Mouse (Mus musculus) embryonic facial prominence, embryonic 11.5 days (tissue): ENCODE measurements at regions not wholly inside any gene's neighbourhood (a gene's known extent, or its start where the extent isn't known, plus 50 kb on each side); places are given as distances from the start of the nearest gene placed in this dataset.

ENCODE experiments used
- ATAC-seq: fragments of 200-750 bp; cut with Nextera tagmentation; replicated peaks from 2 replicates; pipeline ENCODE4 v1.8.0; 2017; ENCODE audit warnings: low read depth; ENCODE audit not compliant: insufficient number of reproducible peaks, low FRiP score, low TSS enrichment
- DNase-seq: peaks from one replicate; pipeline ENCODE4 v3.0.0-alpha.2; 2015; ENCODE audit warnings: low spot score
- H3K27ac ChIP-seq: fragments of 300-500 bp; sonication (generic); replicated peaks from 2 replicates; pipeline ENCODE4 v1.5.1; 2014; ENCODE audit warnings: mild to moderate bottlenecking, low read depth, low read length, control low read depth
- H3K27me3 ChIP-seq: fragments of 300-500 bp; sonication (generic); 2 replicates; pipeline ENCODE4 v1.6.1; 2014; ENCODE audit warnings: mild to moderate bottlenecking, low read length, moderate library complexity, mixed read lengths; ENCODE audit not compliant: control insufficient read depth, insufficient read depth
- H3K36me3 ChIP-seq: fragments of 300-500 bp; sonication (generic); replicated peaks from 2 replicates; pipeline ENCODE4 v1.6.1; 2014; ENCODE audit warnings: low read depth, mild to moderate bottlenecking, low read length, moderate library complexity, mixed read lengths; ENCODE audit not compliant: control insufficient read depth, insufficient read depth
- H3K4me1 ChIP-seq: fragments of 300-500 bp; sonication (generic); 2 replicates; pipeline ENCODE4 v1.6.1; 2014; ENCODE audit warnings: low read length, mixed read lengths; ENCODE audit not compliant: control insufficient read depth, insufficient read depth
- H3K4me2 ChIP-seq: fragments of 300-500 bp; sonication (generic); 2 replicates; pipeline ENCODE4 v1.6.1; 2014; ENCODE audit warnings: low read depth, mild to moderate bottlenecking, control low read depth, low read length, moderate library complexity
- H3K4me3 ChIP-seq: fragments of 300-500 bp; sonication (generic); 2 replicates; pipeline ENCODE4 v1.5.1; 2014; ENCODE audit warnings: low read depth, low read length, control low read depth
- H3K9ac ChIP-seq: fragments of 300-500 bp; sonication (generic); replicated peaks from 2 replicates; pipeline ENCODE4 v1.6.1; 2014; ENCODE audit warnings: mild to moderate bottlenecking, control low read depth, low read length
- H3K9me3 ChIP-seq: fragments of 300-500 bp; sonication (generic); replicated peaks from 2 replicates; pipeline ENCODE4 v1.6.1; 2016; ENCODE audit warnings: mild to moderate bottlenecking, low read length, inconsistent platforms, mixed read lengths; ENCODE audit not compliant: control insufficient read depth
- WGBS: fragments of 180-500 bp; shearing (Covaris S2); extraction: QIAGEN DNeasy Blood & Tissue Kit; methylation state at CpG from one replicate; pipeline ENCODE4 v1.1.7; 2014; 5-methylcytosine and 5-hydroxymethylcytosine counted together

- Histone ChIP-seq H3K27ac (no peak overlapping the region), H3K4me2 (no peak overlapping the region)
Observed at GRCm38 (mm10) chr14:120148803-120149202, 106.6 kb upstream of the Oxgr1 start.

GRCm38 (mm10) chr14:120149341-120149741 is 107.1 kb upstream of the Oxgr1 start:
- H3K27ac ChIP-seq = no peak overlapping the region
- H3K4me2 ChIP-seq = no peak overlapping the region

More at GRCm38 (mm10) chr14:120148803-120149202, 106.6 kb upstream of the Oxgr1 start:
- no peaks in the 10 kb centered on the region; the same call in 1 of the 2 replicates for H3K4me1 ChIP-seq
- no peaks in the 10 kb centered on the region for H3K36me3 ChIP-seq
- 62% methylated on average over 11 of the region's 11 CpGs for WGBS
- DNase-seq = no peak
- H3K9me3 ChIP-seq = no peaks in the 10 kb centered on the region
- H3K4me3 ChIP-seq = no peak overlapping the region
- H3K9ac ChIP-seq = no peak overlapping the region
- no peaks in the 10 kb centered on the region for H3K27me3 ChIP-seq
- no peak for ATAC-seq

GRCm38 (mm10) chr14:120150589-120150988 is 108.4 kb upstream of the Oxgr1 start:
- WGBS = 70% methylated on average over 1 of the region's 1 CpGs
- H3K36me3 ChIP-seq = no peaks in the 10 kb centered on the region
- no peak overlapping the region for H3K9ac ChIP-seq
- H3K9me3 ChIP-seq = no peaks in the 10 kb centered on the region
- no peak for ATAC-seq
- no peak overlapping the region for H3K4me2 ChIP-seq
- no peak overlapping the region for H3K4me3 ChIP-seq
- peaks cover 2% of the 10 kb centered on the region for H3K4me1 ChIP-seq
- DNase-seq = no peak
- no peaks in the 10 kb centered on the region for H3K27me3 ChIP-seq
- no peak overlapping the region for H3K27ac ChIP-seq

More at GRCm38 (mm10) chr14:120149341-120149741, 107.1 kb upstream of the Oxgr1 start:
- H3K9ac ChIP-seq = no peak overlapping the region
- DNase-seq (no peak), ATAC-seq (no peak)
- no peaks in the 10 kb centered on the region for H3K36me3 ChIP-seq
- no peaks in the 10 kb centered on the region for H3K9me3 ChIP-seq
- no peaks in the 10 kb centered on the region; the same call in 1 of the 2 replicates for H3K4me1 ChIP-seq
- H3K27me3 ChIP-seq = no peaks in the 10 kb centered on the region
- WGBS = 90% methylated on average over 11 of the region's 11 CpGs
- H3K4me3 ChIP-seq = no peak overlapping the region

- no peaks in the 10 kb centered on the region for H3K36me3 ChIP-seq
- ATAC-seq (no peak), DNase-seq (no peak)
- no peaks in the 10 kb centered on the region for H3K27me3 ChIP-seq
- H3K4me2 ChIP-seq = no peak overlapping the region
- no peak overlapping the region for H3K4me3 ChIP-seq
- H3K27ac ChIP-seq = no peak overlapping the region
- H3K9ac ChIP-seq = no peak overlapping the region
- WGBS = 33% methylated on average over 7 of the region's 7 CpGs
- peaks cover 6% of the 10 kb centered on the region; the same call in 1 of the 2 replicates for H3K4me1 ChIP-seq
- H3K9me3 ChIP-seq = no peaks in the 10 kb centered on the region
Observed at GRCm38 (mm10) chr14:120154413-120154812, 112.2 kb upstream of the Oxgr1 start.

GRCm38 (mm10) chr14:120164184-120164583 is 111.3 kb upstream of the Mbnl2 start:
- ATAC-seq (no peak), DNase-seq (no peak)
- Histone ChIP-seq H3K27me3 (no peaks in the 10 kb centered on the region), H3K4me1 (no peaks in the 10 kb centered on the region), H3K4me3 (no peak overlapping the region), H3K36me3 (no peaks in the 10 kb centered on the region), H3K27ac (no peak overlapping the region), H3K4me2 (no peak overlapping the region), H3K9ac (no peak overlapping the region), H3K9me3 (no peaks in the 10 kb centered on the region)
- 75% methylated on average over 2 of the region's 2 CpGs for WGBS

- no peak overlapping the region for H3K9ac ChIP-seq
- no peak overlapping the region for H3K4me2 ChIP-seq
- no peaks in the 10 kb centered on the region for H3K27me3 ChIP-seq
- ATAC-seq (no peak), DNase-seq (no peak)
- no peak overlapping the region for H3K4me3 ChIP-seq
- WGBS = 92% methylated on average over 10 of the region's 10 CpGs
- H3K4me1 ChIP-seq = no peaks in the 10 kb centered on the region
- H3K36me3 ChIP-seq = no peaks in the 10 kb centered on the region
- H3K9me3 ChIP-seq = no peaks in the 10 kb centered on the region
- no peak overlapping the region for H3K27ac ChIP-seq
Observed at GRCm38 (mm10) chr14:120165496-120166045, 109.9 kb upstream of the Mbnl2 start.

GRCm38 (mm10) chr14:120170733-120171132 is 104.7 kb upstream of the Mbnl2 start:
- Histone ChIP-seq H3K27ac (no peak overlapping the region), H3K9me3 (no peaks in the 10 kb centered on the region), H3K36me3 (no peaks in the 10 kb centered on the region), H3K9ac (no peak overlapping the region), H3K4me3 (no peak overlapping the region), H3K4me2 (no peak overlapping the region), H3K27me3 (no peaks in the 10 kb centered on the region), H3K4me1 (no peaks in the 10 kb centered on the region)
- ATAC-seq = no peak
- DNase-seq = no peak
- WGBS = 93% methylated on average over 7 of the region's 7 CpGs

GRCm38 (mm10) chr14:120172058-120172457 is 103.4 kb upstream of the Mbnl2 start:
- no peak overlapping the region for H3K4me3 ChIP-seq
- H3K9ac ChIP-seq = no peak overlapping the region
- no peaks in the 10 kb centered on the region for H3K27me3 ChIP-seq
- H3K36me3 ChIP-seq = no peaks in the 10 kb centered on the region
- 88% methylated on average over 4 of the region's 4 CpGs for WGBS
- H3K4me2 ChIP-seq = no peak overlapping the region
- DNase-seq (no peak), ATAC-seq (no peak)
- H3K27ac ChIP-seq = no peak overlapping the region
- no peaks in the 10 kb centered on the region for H3K9me3 ChIP-seq
- H3K4me1 ChIP-seq = no peaks in the 10 kb centered on the region
